Mouse (Mus musculus) G1E (cell line): ENCODE data around the gene Carmil1.

Experiments
- CTCF ChIP-seq: IDR thresholded peaks from 2 replicates; pipeline ENCODE4 v1.5.1; 2012; ENCODE audit warnings: low read depth, low read length, inconsistent platforms, mixed read lengths
- GATA1 ChIP-seq: IDR thresholded peaks from 2 replicates; pipeline ENCODE4 v1.6.1; 2012; ENCODE audit warnings: borderline replicate concordance, low read length, inconsistent platforms, mixed read lengths

DNA sequence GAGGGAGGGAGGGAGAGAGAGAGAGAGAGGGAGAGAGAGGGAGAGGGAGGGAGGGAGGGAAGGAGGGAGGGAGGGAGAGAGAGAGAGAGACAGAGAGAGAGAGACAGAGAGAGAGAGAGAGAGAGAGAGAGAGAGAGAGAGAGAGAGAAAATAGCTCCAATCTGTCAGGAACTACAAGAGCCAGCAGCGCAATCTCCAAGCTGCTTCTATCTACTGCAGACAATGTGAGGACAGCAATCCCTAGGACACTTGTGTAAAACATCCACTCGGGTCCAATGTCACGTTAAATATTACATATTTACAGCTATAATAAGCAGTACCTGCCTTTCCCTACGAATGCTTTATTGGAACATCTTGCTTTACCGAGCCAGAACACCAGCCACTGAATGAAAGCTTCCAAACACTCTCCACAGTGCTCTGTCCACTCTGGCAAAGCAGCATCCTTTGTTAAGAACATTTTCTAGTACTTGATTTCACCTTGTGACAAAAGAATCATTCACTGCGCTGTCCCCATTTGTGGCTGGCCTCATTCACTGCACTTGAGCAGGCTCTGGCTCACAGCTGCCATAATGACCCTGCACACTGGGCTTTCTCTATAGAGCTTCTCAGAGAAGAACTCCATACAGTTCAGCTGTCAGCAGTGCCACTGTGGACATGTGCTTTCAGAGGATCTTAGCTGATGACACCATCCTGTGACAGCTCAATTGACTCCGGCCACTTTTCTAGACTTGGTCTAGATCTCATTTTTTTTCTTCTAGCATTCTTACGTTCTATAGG lies 57.0 kb downstream of the Carmil1 start:
- TF ChIP-seq CTCF (no peak), GATA1 (no peak)
